ENCODE assay signal across 13 mouse cellular contexts in the genomic region with DNA sequence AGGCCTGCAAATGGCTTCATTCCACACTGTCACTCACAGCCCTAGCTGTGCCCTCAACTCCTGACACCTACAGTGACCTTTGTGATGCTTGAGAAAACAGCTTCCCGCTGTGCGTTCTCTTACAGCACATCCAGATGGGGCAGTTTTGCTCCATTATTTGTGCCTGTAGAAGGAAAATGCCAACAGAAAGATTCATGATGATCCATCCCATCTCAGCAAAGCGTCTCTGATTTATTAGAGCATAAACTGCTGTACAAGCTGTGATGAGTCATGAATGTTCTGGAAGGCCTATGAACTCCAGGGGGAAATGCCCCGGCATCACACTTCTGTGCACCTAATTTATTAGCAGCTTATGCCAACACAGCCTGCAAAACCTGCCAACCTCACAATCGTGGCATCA.
A peak's percentile ranks its signal among the peaks of the same experiment; 100 is the strongest.
DNase-seq lines count a peak whose midpoint lies in the region; ATAC-seq and TF ChIP-seq lines count a peak whose summit lies in the region.
"Had no signal": no experiment of that assay in that cellular context is flagged by ENCODE, and none has a peak within 500 bp of the region (broad histone marks: within the 10 kb centered on the region; RNA-seq: fewer than 3 reads in every experiment).

No protein-coding gene starts in this region.

- no peak for ATAC-seq in kidney, postnatal 0 days (replicated peaks; ENCODE audit: low FRiP score, low read depth)
- ATAC-seq in kidney, embryonic 14.5 days (ENCODE audit: low FRiP score, low TSS enrichment), result no peak
- ATAC-seq in hindbrain, embryonic 15.5 days (ENCODE audit: low FRiP score, low read depth), result no peak
- no peak for ATAC-seq in liver, embryonic 12.5 days

- no peaks in the 10 kb centered on the region for H3K9me3 ChIP-seq in kidney, postnatal 0 days (replicated peaks; ENCODE audit: low read length)
- H3K9me3 ChIP-seq in kidney, embryonic 14.5 days (ENCODE audit: control insufficient read depth, low read length), result no peaks in the 10 kb centered on the region
- no peaks in the 10 kb centered on the region for H3K9me3 ChIP-seq in hindbrain, embryonic 15.5 days
- no peaks in the 10 kb centered on the region for H3K9me3 ChIP-seq in liver, embryonic 12.5 days (replicated peaks)
- H3K9me3 ChIP-seq: limb, embryonic 15.5 days; midbrain, embryonic 12.5 days had no signal

- H3K4me1 ChIP-seq in kidney, postnatal 0 days (replicated peaks; ENCODE audit: insufficient read depth, low read length), result no peaks in the 10 kb centered on the region
- 0 out of 2 replicates have a peak, but pooled peaks cover 5% of the 10 kb centered on the region for H3K4me1 ChIP-seq in kidney, embryonic 14.5 days (ENCODE audit: control insufficient read depth, insufficient read depth, low read length)
- peaks cover 10% of the 10 kb centered on the region for H3K4me1 ChIP-seq in hindbrain, embryonic 15.5 days (replicated peaks)
- H3K4me1 ChIP-seq in liver, embryonic 12.5 days, result no peaks in the 10 kb centered on the region

- no peak for TF ChIP-seq CTCF in kidney, postnatal 0 days (IDR thresholded peaks at IDR 0.05; ENCODE audit: low read depth)

- no peak overlapping the region for H3K4me2 ChIP-seq in kidney, postnatal 0 days (ENCODE audit: low read length)
- no peak overlapping the region for H3K4me2 ChIP-seq in kidney, embryonic 14.5 days (replicated peaks; ENCODE audit: low read depth, low read length)
- H3K4me2 ChIP-seq in hindbrain, embryonic 15.5 days, result no peak overlapping the region
- H3K4me2 ChIP-seq in liver, embryonic 12.5 days, result no peak overlapping the region
- H3K4me2 ChIP-seq: limb, embryonic 15.5 days; midbrain, embryonic 12.5 days had no signal

- no peaks in the 10 kb centered on the region for H3K36me3 ChIP-seq in kidney, postnatal 0 days (ENCODE audit: insufficient read depth, low read length)
- H3K36me3 ChIP-seq in kidney, embryonic 14.5 days (ENCODE audit: control insufficient read depth, insufficient read depth, low read length), result no peaks in the 10 kb centered on the region
- no peaks in the 10 kb centered on the region for H3K36me3 ChIP-seq in hindbrain, embryonic 15.5 days
- H3K36me3 ChIP-seq in liver, embryonic 12.5 days, result no peaks in the 10 kb centered on the region
- H3K36me3 ChIP-seq: limb, embryonic 15.5 days; midbrain, embryonic 12.5 days had no signal

- H3K9ac ChIP-seq in kidney, postnatal 0 days (ENCODE audit: low read depth, low read length), result no peak overlapping the region
- no peak overlapping the region for H3K9ac ChIP-seq in kidney, embryonic 14.5 days (ENCODE audit: low read depth, low read length)
- no peak overlapping the region for H3K9ac ChIP-seq in hindbrain, embryonic 15.5 days
- no peak overlapping the region for H3K9ac ChIP-seq in liver, embryonic 12.5 days
- H3K9ac ChIP-seq: limb, embryonic 15.5 days; midbrain, embryonic 12.5 days had no signal

- H3K27ac ChIP-seq in kidney, postnatal 0 days, result no peak overlapping the region
- H3K27ac ChIP-seq in kidney, embryonic 14.5 days (ENCODE audit: low read depth, low read length), result no peak overlapping the region
- H3K27ac ChIP-seq in hindbrain, embryonic 15.5 days (replicated peaks), result 0 out of 2 replicates have a peak overlapping the region, but pooled peaks have one; percentile 31
- no peak overlapping the region for H3K27ac ChIP-seq in liver, embryonic 12.5 days
- H3K27ac ChIP-seq: limb, embryonic 15.5 days; midbrain, embryonic 12.5 days had no signal

- no peak overlapping the region for H3K4me3 ChIP-seq in kidney, postnatal 0 days (replicated peaks; ENCODE audit: low read depth, low read length)
- no peak overlapping the region for H3K4me3 ChIP-seq in kidney, embryonic 14.5 days (ENCODE audit: low read length)
- H3K4me3 ChIP-seq in hindbrain, embryonic 15.5 days, result no peak overlapping the region
- no peak overlapping the region for H3K4me3 ChIP-seq in liver, embryonic 12.5 days
- H3K4me3 ChIP-seq: limb, embryonic 15.5 days; midbrain, embryonic 12.5 days had no signal

- no peaks in the 10 kb centered on the region for H3K27me3 ChIP-seq in kidney, postnatal 0 days (ENCODE audit: insufficient read depth, low read length)
- no peaks in the 10 kb centered on the region for H3K27me3 ChIP-seq in kidney, embryonic 14.5 days (ENCODE audit: control insufficient read depth, insufficient read depth, low read length)
- H3K27me3 ChIP-seq in hindbrain, embryonic 15.5 days, result no peaks in the 10 kb centered on the region
- no peaks in the 10 kb centered on the region for H3K27me3 ChIP-seq in liver, embryonic 12.5 days (replicated peaks)
- H3K27me3 ChIP-seq: CH12.LX; limb, embryonic 15.5 days; midbrain, embryonic 12.5 days had no signal

- 20% methylated on average over 5 of the region's 5 CpGs for WGBS in kidney, postnatal 0 days
- 15% methylated on average over 5 of the region's 5 CpGs for WGBS in kidney, embryonic 14.5 days
- WGBS in hindbrain, embryonic 15.5 days, result 32% methylated on average over 5 of the region's 5 CpGs
- WGBS in liver, embryonic 12.5 days (ENCODE audit: insufficient replicate concordance), result 37% methylated on average over 5 of the region's 5 CpGs

- peak; percentile 24 for DNase-seq in kidney, postnatal 0 days (ENCODE audit: low spot score)
- DNase-seq in adrenal gland, adult 8-10 months, result peak; percentile 35
- peak; percentile 32 to 39 for DNase-seq in cerebellum, postnatal 25 days
- DNase-seq in left cerebral cortex, adult 9 months (ENCODE audit: low spot score in 2 of 2), result no peak
- no peak for DNase-seq in ovary, postnatal 10 days (ENCODE audit: low spot score)
- DNase-seq: kidney, postnatal 36 days; spleen, adult 18-20 months had no signal

Comparison
In these comparisons a context has a peak if more than half of its experiments do, and no peak if none do; other contexts are left out.
1. DNase-seq: peak in kidney, postnatal 0 days (single experiment), adrenal gland, adult 8-10 months (single experiment) and cerebellum, postnatal 25 days (2 of 2); none in left cerebral cortex, adult 9 months (0 of 2) and ovary, postnatal 10 days (single experiment).